Mouse (Mus musculus) forebrain, embryonic 16.5 days (tissue): ENCODE results near the gene Camta1. TPM values are rescaled to one million over a fixed set of nuclear protein-coding genes. Genes with fewer than 3 reads are reported as not detected.

Source experiments
- ATAC-seq: fragments of 200-750 bp; cut with Nextera tagmentation; 2 replicates; pipeline ENCODE4 v1.8.0; 2017; ENCODE audit warnings: mild to moderate bottlenecking, moderate library complexity
- H3K27ac ChIP-seq: fragments of 300-500 bp; sonication (generic); 2 replicates; pipeline ENCODE4 v1.5.1; 2014; ENCODE audit warnings: low read length, control low read depth
- H3K27me3 ChIP-seq: fragments of 300-500 bp; sonication (generic); replicated peaks from 2 replicates; pipeline ENCODE4 v1.6.1; 2014; ENCODE audit warnings: low read length; ENCODE audit not compliant: control insufficient read depth, insufficient read depth
- H3K36me3 ChIP-seq: fragments of 300-500 bp; sonication (generic); 2 replicates; pipeline ENCODE4 v1.6.1; 2014; ENCODE audit not compliant: control insufficient read depth, insufficient read depth
- H3K4me1 ChIP-seq: fragments of 300-500 bp; sonication (generic); replicated peaks from 2 replicates; pipeline ENCODE4 v1.6.1; 2014; ENCODE audit warnings: low read length; ENCODE audit not compliant: control insufficient read depth, insufficient read depth
- H3K4me2 ChIP-seq: fragments of 300-500 bp; sonication (generic); 2 replicates; pipeline ENCODE4 v1.6.1; 2014; ENCODE audit warnings: mild to moderate bottlenecking, low read length, control low read depth
- H3K4me3 ChIP-seq: fragments of 300-500 bp; sonication (generic); replicated peaks from 2 replicates; pipeline ENCODE4 v1.5.1; 2014; ENCODE audit warnings: mild to moderate bottlenecking, low read length, control low read depth
- H3K9ac ChIP-seq: fragments of 300-500 bp; sonication (generic); replicated peaks from 2 replicates; pipeline ENCODE4 v1.6.1; 2014; ENCODE audit warnings: low read depth, low read length, control low read depth
- H3K9me3 ChIP-seq: fragments of 300-500 bp; sonication (generic); 2 replicates; pipeline ENCODE4 v1.6.1; 2016; ENCODE audit warnings: low read length; ENCODE audit not compliant: control insufficient read depth
- WGBS: fragments of 180-500 bp; shearing (Covaris S2); extraction: QIAGEN DNeasy Blood & Tissue Kit; methylation state at CpG from one replicate; pipeline ENCODE4 v1.1.7; 2014; 5-methylcytosine and 5-hydroxymethylcytosine counted together
- polyA plus RNA-seq: library from polyadenylated mRNA; unstranded; fragments of >200 nt; fragmentation: Nextera tagmentation; extraction: Ambion mirVana; gene quantifications from 2 replicates; pipeline ENCODE4 v1.2.1, GENCODE M21; 2015

Camta1 gene
- polyA plus RNA-seq, 1 experiment from 2014 or later = 123 TPM

GRCm38 (mm10) chr4:151105886-151106285 is 755.8 kb downstream of the Camta1 start:
- ATAC-seq = no peak
- H3K9me3 ChIP-seq = no peaks in the 10 kb centered on the region
- H3K27me3 ChIP-seq = no peaks in the 10 kb centered on the region
- H3K27ac ChIP-seq = peak overlapping the region; percentile 34
- peak overlapping the region; percentile 92; the same call in 1 of the 2 replicates for H3K9ac ChIP-seq
- H3K36me3 ChIP-seq = no peaks in the 10 kb centered on the region
- 31% methylated on average over 6 of the region's 6 CpGs for WGBS
- H3K4me1 ChIP-seq = peaks cover 50% of the 10 kb centered on the region
- peak overlapping the region; percentile 80 for H3K4me3 ChIP-seq
- peak overlapping the region; percentile 64 for H3K4me2 ChIP-seq

GRCm38 (mm10) chr4:151104147-151104546 is 757.5 kb downstream of the Camta1 start:
- no peak for ATAC-seq
- Histone ChIP-seq H3K4me1 (peaks cover 61% of the 10 kb centered on the region), H3K36me3 (no peaks in the 10 kb centered on the region), H3K4me2 (peak overlapping the region; percentile 39), H3K9ac (no peak overlapping the region), H3K27me3 (no peaks in the 10 kb centered on the region), H3K4me3 (no peak overlapping the region), H3K9me3 (no peaks in the 10 kb centered on the region), H3K27ac (peak overlapping the region; percentile 84)
- 76% methylated on average over 10 of the region's 10 CpGs for WGBS

- Histone ChIP-seq H3K4me2 (peak overlapping the region; percentile 39), H3K36me3 (no peaks in the 10 kb centered on the region), H3K27me3 (no peaks in the 10 kb centered on the region), H3K4me3 (peak overlapping the region; percentile 17; the same call in 1 of the 2 replicates), H3K4me1 (peaks cover 61% of the 10 kb centered on the region), H3K9me3 (no peaks in the 10 kb centered on the region), H3K27ac (peak overlapping the region; percentile 84), H3K9ac (no peak overlapping the region)
- WGBS = 54% methylated on average over 11 of the region's 11 CpGs
- no peak for ATAC-seq
Observed at GRCm38 (mm10) chr4:151103646-151104045, 758.0 kb downstream of the Camta1 start.

GRCm38 (mm10) chr4:151097104-151097438 is 764.6 kb downstream of the Camta1 start:
- Histone ChIP-seq H3K4me3 (no peak overlapping the region), H3K27me3 (no peaks in the 10 kb centered on the region), H3K27ac (no peak overlapping the region), H3K4me1 (peaks cover 49% of the 10 kb centered on the region), H3K9ac (no peak overlapping the region), H3K9me3 (no peaks in the 10 kb centered on the region), H3K4me2 (no peak overlapping the region), H3K36me3 (no peaks in the 10 kb centered on the region)
- 80% methylated on average over 11 of the region's 11 CpGs for WGBS
- ATAC-seq = no peak

- no peak overlapping the region for H3K4me3 ChIP-seq
- no peak overlapping the region for H3K9ac ChIP-seq
- H3K27me3 ChIP-seq = no peaks in the 10 kb centered on the region
- no peak overlapping the region for H3K4me2 ChIP-seq
- no peaks in the 10 kb centered on the region for H3K9me3 ChIP-seq
- no peak overlapping the region for H3K27ac ChIP-seq
- H3K36me3 ChIP-seq = no peaks in the 10 kb centered on the region
- no peak for ATAC-seq
- peaks cover 45% of the 10 kb centered on the region for H3K4me1 ChIP-seq
- 73% methylated on average over 18 of the region's 18 CpGs for WGBS
Observed at GRCm38 (mm10) chr4:151096334-151097103, 765.2 kb downstream of the Camta1 start.

GRCm38 (mm10) chr4:151095207-151095606 is 766.5 kb downstream of the Camta1 start:
- peaks cover 44% of the 10 kb centered on the region for H3K4me1 ChIP-seq

GRCm38 (mm10) chr4:151089270-151089669 is 772.4 kb downstream of the Camta1 start, which contains the start of gene Gm13090:
Gene Gm13090, plus strand, starts transcription at chr4:151089570.
- WGBS = 84% methylated on average over 7 of the region's 7 CpGs
- Histone ChIP-seq H3K4me1 (peaks cover 22% of the 10 kb centered on the region), H3K9ac (no peak within 1 kb of the TSS), H3K9me3 (no peaks in the 10 kb centered on the region), H3K27me3 (no peaks in the 10 kb centered on the region), H3K4me2 (no peak within 1 kb of the TSS), H3K27ac (peak within 1 kb of the TSS; percentile 46; the same call in 1 of the 2 replicates), H3K4me3 (no peak within 1 kb of the TSS), H3K36me3 (peaks cover 13% of the 10 kb centered on the region)
- no peak for ATAC-seq

More at GRCm38 (mm10) chr4:151095207-151095606, 766.5 kb downstream of the Camta1 start:
- no peak overlapping the region for H3K27ac ChIP-seq
- no peaks in the 10 kb centered on the region for H3K9me3 ChIP-seq
- H3K9ac ChIP-seq = no peak overlapping the region
- no peaks in the 10 kb centered on the region for H3K36me3 ChIP-seq
- 33% methylated on average over 2 of the region's 2 CpGs for WGBS
- H3K4me2 ChIP-seq = no peak overlapping the region
- no peaks in the 10 kb centered on the region for H3K27me3 ChIP-seq
- no peak overlapping the region for H3K4me3 ChIP-seq
- no peak for ATAC-seq

- H3K27ac ChIP-seq = peak overlapping the region; percentile 46; the same call in 1 of the 2 replicates
- no peak for ATAC-seq
Observed at GRCm38 (mm10) chr4:151088819-151089218, 772.9 kb downstream of the Camta1 start.

GRCm38 (mm10) chr4:151087358-151087757 is 774.3 kb downstream of the Camta1 start:
- Histone ChIP-seq H3K9ac (no peak overlapping the region), H3K9me3 (no peaks in the 10 kb centered on the region), H3K36me3 (peaks cover 26% of the 10 kb centered on the region), H3K4me3 (no peak overlapping the region), H3K27me3 (no peaks in the 10 kb centered on the region), H3K27ac (no peak overlapping the region), H3K4me2 (no peak overlapping the region), H3K4me1 (peaks cover 20% of the 10 kb centered on the region)
- 100% methylated on average over 1 of the region's 1 CpGs for WGBS
- no peak for ATAC-seq

More at GRCm38 (mm10) chr4:151088819-151089218, 772.9 kb downstream of the Camta1 start:
- no peak overlapping the region for H3K4me2 ChIP-seq
- H3K36me3 ChIP-seq = peaks cover 15% of the 10 kb centered on the region
- H3K27me3 ChIP-seq = no peaks in the 10 kb centered on the region
- peaks cover 22% of the 10 kb centered on the region for H3K4me1 ChIP-seq
- WGBS = 83% methylated on average over 14 of the region's 14 CpGs
- H3K9me3 ChIP-seq = no peaks in the 10 kb centered on the region
- no peak overlapping the region for H3K4me3 ChIP-seq
- H3K9ac ChIP-seq = no peak overlapping the region
